Mouse (Mus musculus) liver, embryonic 14.5 days (tissue): ENCODE measurements around the gene Ndufa12.

Source experiments
- CTCF ChIP-seq: IDR thresholded peaks from 2 replicates; pipeline ENCODE4 v1.5.1; 2016; ENCODE audit warnings: antibody characterized with exemption, low read depth, control low read depth
- EP300 ChIP-seq: IDR thresholded peaks from 2 replicates; pipeline ENCODE4 v1.6.1; 2016; ENCODE audit warnings: antibody characterized with exemption, low read depth

DNA sequence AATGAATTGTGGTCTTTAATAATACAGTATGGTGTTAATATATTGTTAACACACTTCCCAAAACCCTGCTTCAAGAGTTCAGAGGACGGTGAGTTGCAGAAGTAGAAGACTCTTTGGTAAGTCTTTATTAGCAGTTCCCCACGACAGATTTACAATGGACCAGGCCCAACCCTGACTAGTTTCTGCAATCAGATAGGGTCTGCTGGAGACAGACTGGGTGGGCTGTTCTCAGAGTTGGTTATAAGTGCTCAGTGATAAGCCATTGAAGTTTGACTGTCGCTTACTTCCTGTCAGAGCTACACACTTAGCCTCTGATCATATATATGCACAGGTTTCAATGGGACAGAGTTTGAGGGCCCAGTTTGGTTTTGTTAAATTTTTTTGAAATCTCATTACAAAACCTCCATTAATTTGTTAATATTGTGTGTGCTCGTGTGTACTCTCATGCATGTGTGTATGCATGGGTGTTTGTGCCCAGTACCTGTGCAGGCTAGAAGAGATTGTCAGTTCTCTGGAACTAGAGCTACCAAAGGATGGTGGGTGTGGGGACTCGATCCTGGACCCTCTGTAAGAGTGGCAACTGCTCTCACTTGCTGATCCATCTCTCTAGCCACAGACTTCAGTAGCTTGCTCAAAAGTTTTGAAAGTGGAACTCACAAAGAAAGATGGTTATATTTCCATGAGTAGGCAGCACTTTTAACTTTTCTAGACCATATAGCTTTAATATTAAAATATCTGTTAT, 34.2 kb upstream of the Ndufa12 start:
- TF ChIP-seq CTCF, result no peak
- no peak for TF ChIP-seq EP300
